Mouse (Mus musculus) lung, embryonic 14.5 days (tissue): Measurements from ENCODE around the gene Asb13. TPM values are rescaled to one million over a fixed set of nuclear protein-coding genes. Genes with fewer than 3 reads are reported as not detected.

ENCODE experiments used
- ATAC-seq: fragments of 200-750 bp; cut with Nextera tagmentation; 2 replicates; pipeline ENCODE4 v1.8.0; 2017; ENCODE audit warnings: mild to moderate bottlenecking, moderate TSS enrichment, moderate library complexity; ENCODE audit not compliant: insufficient read depth
- DNase-seq: peaks from one replicate; pipeline ENCODE4 v3.0.0-alpha.2; 2015
- H3K27ac ChIP-seq: fragments of 300-500 bp; sonication (generic); 2 replicates; pipeline ENCODE4 v1.5.1; 2014; ENCODE audit warnings: low read depth, mild to moderate bottlenecking, moderate library complexity
- H3K27me3 ChIP-seq: fragments of 300-500 bp; sonication (generic); 2 replicates; pipeline ENCODE4 v1.6.1; 2014; ENCODE audit warnings: low read length, control low read depth; ENCODE audit not compliant: insufficient read depth
- H3K36me3 ChIP-seq: fragments of 300-500 bp; sonication (generic); 2 replicates; pipeline ENCODE4 v1.6.1; 2014; ENCODE audit warnings: control low read depth; ENCODE audit not compliant: insufficient read depth
- H3K4me1 ChIP-seq: fragments of 300-500 bp; sonication (generic); 2 replicates; pipeline ENCODE4 v1.6.1; 2014; ENCODE audit warnings: antibody characterized with exemption, control low read depth; ENCODE audit not compliant: insufficient read depth
- H3K4me2 ChIP-seq: fragments of 300-500 bp; sonication (generic); 2 replicates; pipeline ENCODE4 v1.6.1; 2014; ENCODE audit warnings: mild to moderate bottlenecking
- H3K4me3 ChIP-seq: fragments of 300-500 bp; sonication (generic); 2 replicates; pipeline ENCODE4 v1.5.1; 2014; ENCODE audit warnings: low read depth, low read length
- H3K9ac ChIP-seq: fragments of 300-500 bp; sonication (generic); 2 replicates; pipeline ENCODE4 v1.6.1; 2014
- H3K9me3 ChIP-seq: fragments of 300-500 bp; sonication (generic); 2 replicates; pipeline ENCODE4 v1.6.1; 2016; ENCODE audit warnings: low read depth, low read length, control low read depth
- CTCF ChIP-seq: IDR thresholded peaks from 2 replicates; pipeline ENCODE4 v1.5.1; 2016; ENCODE audit warnings: antibody characterized with exemption, low read depth
- WGBS: fragments of 180-500 bp; shearing (Covaris S2); extraction: QIAGEN DNeasy Blood & Tissue Kit; methylation state at CpG from one replicate; pipeline ENCODE4 v1.1.7; 2014; 5-methylcytosine and 5-hydroxymethylcytosine counted together
- polyA plus RNA-seq: library from polyadenylated mRNA; unstranded; fragments of >200 nt; fragmentation: Nextera tagmentation; extraction: Ambion mirVana; gene quantifications from 2 replicates; pipeline ENCODE4 v1.2.1, GENCODE M21; 2014

The Asb13 gene
- polyA plus RNA-seq: 10.7 and 10.8 TPM in 2 replicates

DNA sequence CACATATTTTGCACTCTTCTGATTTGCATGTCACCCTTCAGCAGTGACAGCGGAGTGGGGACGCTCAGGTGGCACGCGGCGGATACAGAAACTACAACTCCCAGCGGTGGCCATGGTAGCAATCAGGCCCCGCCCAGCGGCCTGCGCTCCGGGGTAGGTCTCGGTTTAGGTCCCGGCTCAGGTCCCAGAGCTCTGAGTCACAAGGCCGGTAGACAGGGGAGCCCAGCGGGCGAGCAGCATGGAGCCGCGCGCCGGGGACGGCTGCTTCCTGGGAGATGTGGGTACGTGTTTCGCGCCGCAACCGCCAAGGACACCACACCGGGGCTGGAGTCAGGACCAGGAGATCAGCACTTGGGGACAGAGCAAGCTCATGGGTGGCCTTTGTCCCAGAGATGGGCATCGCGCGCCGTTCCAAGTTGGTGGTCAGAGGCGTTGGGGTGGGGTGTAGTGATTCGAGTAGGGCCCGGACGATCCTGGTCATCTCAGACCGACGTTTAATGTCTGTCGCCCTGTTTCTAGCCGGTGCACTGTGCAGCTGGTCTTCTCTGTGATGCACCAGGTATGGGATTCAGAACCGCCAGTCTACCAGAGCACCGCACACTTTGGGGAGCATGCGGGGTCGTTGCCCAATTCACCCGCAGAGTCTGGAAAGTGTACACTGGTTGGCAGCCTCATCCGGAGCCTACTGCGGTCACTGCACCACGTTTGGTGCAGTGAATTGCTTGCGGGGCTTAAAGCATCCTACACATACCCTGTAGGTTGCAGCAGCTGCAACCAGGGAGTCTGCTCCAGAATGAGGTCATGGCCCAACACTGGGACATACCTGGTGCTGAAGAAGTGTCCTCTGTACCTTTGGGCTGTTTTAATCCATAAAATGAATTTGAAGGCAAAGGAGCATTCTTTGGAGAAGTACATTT is at the start of gene Asb13:
TSS of gene Asb13 (plus strand) at position 138 of the 917 bp plus-strand sequence.
- Histone ChIP-seq H3K9ac (peak within 1 kb of the TSS; percentile 66), H3K4me2 (peak within 1 kb of the TSS; percentile 81), H3K36me3 (no peaks in the 10 kb centered on the region), H3K4me1 (0 out of 2 replicates have a peak, but pooled peaks cover 3% of the 10 kb centered on the region), H3K9me3 (no peaks in the 10 kb centered on the region), H3K4me3 (peak within 1 kb of the TSS; percentile 63), H3K27ac (no peak within 1 kb of the TSS; the same call in 1 of the 2 replicates), H3K27me3 (no peaks in the 10 kb centered on the region)
- DNase-seq (peak; percentile 89), ATAC-seq (peak; percentile 95)
- peak; percentile 22; the same call in 1 of the 2 replicates for TF ChIP-seq CTCF
- WGBS: under 1% methylated on average over 47 of the region's 47 CpGs

DNA sequence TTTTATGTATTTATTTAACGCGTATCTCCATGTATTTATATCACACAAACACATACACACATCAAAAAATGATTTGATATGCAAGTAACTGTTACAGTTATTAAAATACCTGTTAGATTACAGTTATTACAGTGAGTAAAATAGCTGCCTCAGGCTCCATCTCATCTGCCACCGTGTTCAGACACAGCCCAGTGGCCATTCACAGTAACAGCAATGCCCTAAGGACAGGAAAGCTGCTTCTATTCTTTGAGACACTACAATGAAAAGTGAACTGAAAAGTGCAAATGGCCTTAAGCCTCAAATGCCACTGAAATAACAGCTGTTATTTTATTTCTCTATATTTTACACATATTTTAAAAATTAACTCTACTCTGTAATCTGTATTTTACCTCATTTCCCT is 43.0 kb upstream of the Asb13 start:
- Histone ChIP-seq H3K9ac (no peak overlapping the region), H3K36me3 (peaks cover 64% of the 10 kb centered on the region), H3K27me3 (no peaks in the 10 kb centered on the region), H3K4me2 (no peak overlapping the region), H3K4me3 (no peak overlapping the region), H3K27ac (no peak overlapping the region), H3K4me1 (no peaks in the 10 kb centered on the region), H3K9me3 (no peaks in the 10 kb centered on the region)
- ATAC-seq: no peak
- DNase-seq: no peak
- WGBS: 90% methylated on average over 3 of the region's 3 CpGs
- TF ChIP-seq CTCF: peak; percentile 34

DNA sequence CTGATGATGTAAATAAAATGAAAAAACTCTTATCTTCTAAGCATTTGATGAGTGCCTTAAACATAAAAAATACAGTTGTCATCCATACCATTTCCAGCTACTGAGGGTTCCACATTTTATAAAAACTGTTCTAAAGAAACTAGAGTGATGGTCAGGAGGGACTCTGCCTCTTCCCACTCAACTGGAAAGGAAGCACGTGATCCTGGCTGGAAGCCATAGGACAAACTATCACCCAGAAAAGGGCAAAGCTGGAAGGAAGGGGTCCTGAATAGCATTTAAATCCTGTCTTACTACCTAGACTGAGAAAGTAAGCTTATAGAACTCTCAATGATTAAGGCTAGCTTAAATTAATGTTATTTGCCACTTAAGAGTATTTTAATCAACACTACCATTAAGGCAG is 39.5 kb upstream of the Asb13 start:
- H3K36me3 ChIP-seq: peaks cover 74% of the 10 kb centered on the region
- H3K4me2 ChIP-seq: no peak overlapping the region
- 89% methylated on average over 1 of the region's 1 CpGs for WGBS
- H3K27ac ChIP-seq: no peak overlapping the region
- H3K4me3 ChIP-seq: no peak overlapping the region
- no peak overlapping the region for H3K9ac ChIP-seq
- DNase-seq (no peak), ATAC-seq (no peak)
- H3K27me3 ChIP-seq: no peaks in the 10 kb centered on the region
- no peaks in the 10 kb centered on the region for H3K4me1 ChIP-seq
- no peak for TF ChIP-seq CTCF
- H3K9me3 ChIP-seq: no peaks in the 10 kb centered on the region

DNA sequence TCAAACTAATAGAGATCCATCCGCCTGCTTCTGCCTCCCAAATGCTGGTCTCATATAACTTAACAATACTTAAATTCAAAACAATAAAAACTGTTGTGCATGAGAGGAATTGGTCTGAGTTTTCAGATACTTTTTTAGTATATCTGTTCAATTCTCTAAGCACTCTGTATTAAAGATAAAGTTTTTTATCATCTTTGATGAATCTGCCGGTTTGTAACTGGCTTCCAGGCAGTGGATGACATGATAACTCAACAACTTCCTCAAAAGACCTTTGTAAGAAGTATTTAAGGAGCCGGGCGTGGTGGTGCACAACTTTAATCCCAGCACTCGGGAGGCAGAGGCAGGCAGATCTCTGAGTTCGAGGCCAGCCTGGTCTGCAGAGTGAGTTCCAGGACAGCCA is 37.6 kb upstream of the Asb13 start:
- WGBS: 94% methylated on average over 6 of the region's 6 CpGs
- DNase-seq: no peak
- peaks cover 64% of the 10 kb centered on the region for H3K36me3 ChIP-seq
- H3K4me2 ChIP-seq: no peak overlapping the region
- no peak for ATAC-seq
- H3K9ac ChIP-seq: no peak overlapping the region
- H3K9me3 ChIP-seq: no peaks in the 10 kb centered on the region
- H3K4me3 ChIP-seq: no peak overlapping the region
- no peaks in the 10 kb centered on the region for H3K4me1 ChIP-seq
- H3K27ac ChIP-seq: no peak overlapping the region
- TF ChIP-seq CTCF: no peak
- no peaks in the 10 kb centered on the region for H3K27me3 ChIP-seq

DNA sequence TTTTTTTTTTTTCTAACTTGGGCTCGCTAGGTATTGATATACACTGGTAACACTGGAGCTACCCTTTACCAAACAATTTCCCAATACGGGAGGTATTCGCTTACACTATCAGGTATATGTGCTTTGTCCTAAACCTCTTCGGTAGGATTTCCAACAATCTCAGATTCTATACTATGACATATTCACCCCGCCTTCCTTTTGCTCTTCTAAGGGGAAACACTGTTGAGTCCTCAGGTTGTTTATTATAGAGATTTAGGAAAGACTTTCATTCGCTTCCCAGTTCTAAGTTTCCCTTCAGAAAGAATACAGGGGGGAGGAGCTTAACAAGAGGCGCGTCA is 24.1 kb upstream of the Asb13 start:
- Histone ChIP-seq H3K4me3 (peak overlapping the region; percentile 94), H3K4me2 (peak overlapping the region; percentile 75), H3K4me1 (no peaks in the 10 kb centered on the region), H3K27ac (no peak overlapping the region), H3K36me3 (no peaks in the 10 kb centered on the region), H3K9me3 (peaks cover 5% of the 10 kb centered on the region; the same call in 1 of the 2 replicates), H3K27me3 (no peaks in the 10 kb centered on the region), H3K9ac (peak overlapping the region; percentile 86)
- no peak for TF ChIP-seq CTCF
- 14% methylated on average over 8 of the region's 8 CpGs for WGBS
- ATAC-seq (no peak), DNase-seq (no peak)

DNA sequence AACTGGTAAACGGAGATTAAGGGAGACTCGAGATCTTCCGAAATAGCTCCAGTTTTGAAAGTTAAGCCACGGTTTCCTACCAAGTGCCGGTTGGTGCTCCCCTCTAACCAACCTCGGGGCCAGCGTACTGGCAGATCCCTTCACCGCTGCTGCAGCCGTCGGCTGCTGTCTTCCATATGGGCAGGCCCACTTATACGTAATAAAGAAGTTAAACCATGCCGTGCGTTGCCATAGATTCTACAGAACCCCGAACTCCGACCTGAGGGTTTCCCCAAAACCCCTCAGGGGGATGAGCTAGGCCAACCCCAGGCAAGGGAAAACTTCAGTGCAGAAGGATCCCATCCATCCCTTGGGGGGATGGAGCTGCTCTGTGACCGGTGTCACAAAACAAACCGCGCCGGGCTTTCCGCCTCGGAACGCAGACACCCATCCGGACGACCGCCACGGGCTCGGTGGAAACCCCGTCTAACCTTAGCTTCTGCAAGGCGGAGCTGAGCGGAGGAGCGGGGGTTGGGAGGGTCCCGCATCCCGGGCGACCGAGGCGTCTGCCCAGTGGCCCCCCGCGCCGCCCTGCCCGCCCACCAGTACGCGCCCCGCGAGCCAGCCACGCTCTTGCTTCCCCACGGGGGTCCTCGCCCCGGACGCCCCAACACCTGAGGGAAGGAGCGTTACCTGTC is 23.6 kb upstream of the Asb13 start:
- Histone ChIP-seq H3K27ac (peak overlapping the region; percentile 94), H3K4me3 (peak overlapping the region; percentile 94), H3K9ac (peak overlapping the region; percentile 86), H3K4me1 (no peaks in the 10 kb centered on the region), H3K9me3 (peaks cover 5% of the 10 kb centered on the region; the same call in 1 of the 2 replicates), H3K4me2 (peak overlapping the region; percentile 75), H3K27me3 (no peaks in the 10 kb centered on the region), H3K36me3 (no peaks in the 10 kb centered on the region)
- DNase-seq (peak; percentile 68), ATAC-seq (peak; percentile 50)
- WGBS: under 1% methylated on average over 50 of the region's 50 CpGs
- TF ChIP-seq CTCF: no peak
